Mouse (Mus musculus) olfactory bulb, adult 2 months (tissue): ENCODE data around the gene Suclg1.

Experiments
- CTCF ChIP-seq: fragments of 200-500 bp; IDR thresholded peaks from 2 replicates; pipeline ENCODE4 v1.5.1; 2012; ENCODE audit warnings: low read depth, mild to moderate bottlenecking, low read length, moderate library complexity; ENCODE audit not compliant: insufficient read depth
- POLR2A ChIP-seq: fragments of 200-500 bp; IDR thresholded peaks from 2 replicates; pipeline ENCODE4 v1.6.1; 2012; ENCODE audit warnings: mild to moderate bottlenecking, low read depth, low read length, moderate library complexity; ENCODE audit not compliant: insufficient read depth

DNA sequence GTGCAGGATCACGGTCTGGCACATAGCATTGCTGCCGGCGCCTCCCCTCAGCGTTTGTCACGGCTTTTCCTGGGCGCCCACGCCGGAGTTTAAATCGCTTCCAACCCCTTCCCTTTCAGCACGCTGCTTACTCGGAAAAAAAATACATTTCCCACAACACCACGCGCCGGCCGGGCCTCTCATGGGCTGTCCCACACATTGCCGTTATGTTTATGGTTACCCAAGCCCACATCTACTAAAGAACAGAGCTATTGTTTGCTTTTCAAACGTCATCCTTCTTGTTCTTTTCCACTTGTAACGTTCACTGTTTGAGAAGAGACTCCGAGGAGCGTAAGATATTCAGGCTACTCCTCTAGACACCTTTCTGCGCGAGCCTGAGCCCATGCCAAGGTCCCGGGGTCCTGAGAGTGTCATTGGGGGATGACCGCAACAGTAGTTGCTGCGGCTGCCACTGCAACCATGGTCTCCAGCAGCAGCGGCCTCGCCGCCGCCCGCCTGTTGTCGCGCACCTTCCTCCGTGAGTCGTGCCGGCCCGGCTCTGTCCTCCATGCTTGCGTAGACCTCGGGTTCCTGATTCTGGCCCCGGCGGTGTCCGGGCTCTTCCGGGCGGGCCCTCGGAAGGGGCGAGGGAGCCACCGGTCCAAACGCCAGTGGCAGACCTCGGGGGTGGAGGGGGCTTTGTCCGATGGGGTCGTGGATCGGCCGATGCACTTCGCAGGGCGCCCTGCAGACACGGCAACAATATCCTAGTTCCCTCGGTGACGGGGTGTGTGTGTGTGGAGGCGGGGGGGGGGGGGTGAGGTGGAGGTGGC, at the start of gene Suclg1:
- peak; percentile 64 for TF ChIP-seq POLR2A
- no peak for TF ChIP-seq CTCF
